Mouse (Mus musculus) spleen, adult 10 weeks (tissue): ENCODE results near the gene Col5a2. TPM values are rescaled to one million over a fixed set of nuclear protein-coding genes. Genes with fewer than 3 reads are reported as not detected.

Source experiments
- polyA plus RNA-seq: library from polyadenylated mRNA; stranded (reverse); fragments of 350-450 nt; fragmentation: Illumina TruSeq; extraction: RNeasy Lipid Tissue Mini Kit (QIAGEN cat#74804); gene quantifications from one replicate; pipeline ENCODE4 v1.2.3, GENCODE M21; 2015; ENCODE audit warnings: low replicate concordance; ENCODE audit not compliant: insufficient read depth

The Col5a2 gene
- 9.7 TPM for polyA plus RNA-seq

DNA sequence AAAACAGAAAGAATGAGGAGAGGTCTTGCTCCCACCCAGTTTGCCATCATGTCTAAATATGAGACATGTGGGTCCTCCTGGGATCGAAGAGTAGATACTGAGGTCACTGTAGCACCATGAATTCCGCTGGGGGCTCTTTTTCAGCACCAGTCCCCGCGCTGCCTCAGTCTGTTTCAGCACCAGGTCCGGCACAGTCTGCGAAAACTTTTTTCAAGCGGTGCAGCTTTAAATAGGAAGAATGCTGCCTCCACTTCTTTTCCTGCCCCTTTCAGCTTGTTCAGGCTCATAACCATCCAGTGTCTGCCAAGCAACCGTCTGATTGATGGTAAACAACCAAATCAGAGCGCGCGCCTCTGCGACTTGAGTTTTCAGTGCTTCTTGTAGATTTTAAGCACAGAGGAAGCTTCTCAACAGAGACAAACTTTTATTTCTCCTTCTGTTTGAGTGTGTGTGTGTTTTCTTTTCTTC lies at the start of gene Col5a2:
TSS of gene Col5a2 (minus strand) at position 418 of the 468 bp plus-strand sequence.

Other genes starting within 250 kb of the Col5a2 start
- 81.9 TPM for gene Col3a1, start 191.7 kb downstream of the Col5a2 start, polyA plus RNA-seq